Mouse (Mus musculus): ENCODE measurements around the gene Paxip1.

The Paxip1 gene

DNA sequence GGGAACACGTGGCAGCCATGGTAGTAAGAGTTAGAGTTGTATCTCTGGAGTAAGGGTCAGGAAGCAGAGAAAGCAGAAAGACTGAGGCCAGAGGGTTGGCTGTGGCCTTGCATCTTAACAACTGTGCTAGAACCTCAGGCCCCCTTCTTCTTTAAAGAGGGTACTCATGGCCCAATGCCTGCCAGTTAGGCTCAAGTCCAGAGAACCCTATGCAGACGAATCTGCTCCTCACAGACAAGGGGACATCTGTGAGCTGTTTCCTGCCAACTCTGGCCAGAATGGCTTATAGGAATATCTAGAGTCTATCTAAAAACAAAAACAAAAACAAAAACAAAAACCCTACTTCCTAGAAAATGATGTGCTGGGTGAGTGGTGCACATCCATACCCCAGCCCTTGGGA is 72.2 kb downstream of the Paxip1 start:
- DNase-seq, result no peak

DNA sequence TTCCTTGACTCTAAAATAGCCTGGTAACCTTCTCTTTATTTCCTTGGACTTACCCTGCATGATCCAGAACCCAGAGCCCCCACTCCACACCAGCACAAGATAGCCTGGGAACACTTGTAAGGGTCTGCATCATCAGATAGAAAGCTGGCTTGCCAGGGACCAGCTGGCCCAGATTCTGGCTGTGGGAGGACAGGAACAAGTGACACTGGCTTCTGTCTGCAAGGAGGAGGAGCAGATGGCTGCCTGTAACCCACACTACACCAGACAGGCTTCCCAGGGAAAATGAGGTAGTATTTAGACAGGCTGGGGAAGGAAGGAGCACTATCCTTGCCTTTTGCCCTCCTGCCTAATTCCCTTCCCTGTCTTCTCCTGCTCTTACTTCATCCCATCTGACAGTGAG is 74.2 kb downstream of the Paxip1 start:
- DNase-seq, result no peak

DNA sequence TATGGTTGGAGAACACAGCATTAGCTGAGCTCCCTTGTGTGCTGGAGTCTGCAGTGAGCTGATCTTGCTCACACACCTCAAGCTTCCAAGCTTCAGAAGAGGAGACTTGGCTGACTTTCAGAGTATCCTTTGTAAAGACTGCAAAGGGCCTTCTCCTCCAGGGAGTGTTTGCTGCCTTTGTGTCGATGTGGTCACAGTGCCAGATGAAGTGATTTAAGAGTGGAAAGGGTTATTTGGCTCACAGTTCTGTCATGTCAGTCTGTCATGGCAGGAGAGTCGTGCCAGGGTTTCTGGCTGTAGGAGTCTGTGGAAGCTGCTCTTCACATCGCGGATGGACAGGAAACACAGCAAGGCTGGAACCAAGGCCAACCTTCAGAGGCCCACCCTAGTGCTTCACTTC is 75.5 kb downstream of the Paxip1 start:
- no peak for DNase-seq

DNA sequence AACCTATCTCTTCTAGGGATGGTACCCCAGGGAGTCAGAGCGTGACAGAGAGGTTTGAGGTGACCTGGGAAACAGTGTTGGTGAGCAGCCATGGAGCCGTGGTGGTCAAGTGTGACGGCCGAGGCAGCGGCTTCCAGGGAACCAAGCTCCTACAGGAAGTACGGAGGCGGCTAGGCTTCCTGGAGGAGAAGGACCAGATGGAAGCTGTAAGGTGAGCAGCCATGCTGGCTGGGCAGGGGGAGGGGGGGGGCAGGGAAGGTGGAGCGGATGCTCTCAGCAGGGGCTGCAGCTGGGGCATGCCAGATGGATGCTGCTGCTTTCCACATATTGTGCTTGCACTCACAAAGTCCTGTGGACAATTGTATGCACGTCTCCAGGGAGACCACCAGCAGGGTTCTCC is 77.1 kb downstream of the Paxip1 start:
- DNase-seq, result no peak

DNA sequence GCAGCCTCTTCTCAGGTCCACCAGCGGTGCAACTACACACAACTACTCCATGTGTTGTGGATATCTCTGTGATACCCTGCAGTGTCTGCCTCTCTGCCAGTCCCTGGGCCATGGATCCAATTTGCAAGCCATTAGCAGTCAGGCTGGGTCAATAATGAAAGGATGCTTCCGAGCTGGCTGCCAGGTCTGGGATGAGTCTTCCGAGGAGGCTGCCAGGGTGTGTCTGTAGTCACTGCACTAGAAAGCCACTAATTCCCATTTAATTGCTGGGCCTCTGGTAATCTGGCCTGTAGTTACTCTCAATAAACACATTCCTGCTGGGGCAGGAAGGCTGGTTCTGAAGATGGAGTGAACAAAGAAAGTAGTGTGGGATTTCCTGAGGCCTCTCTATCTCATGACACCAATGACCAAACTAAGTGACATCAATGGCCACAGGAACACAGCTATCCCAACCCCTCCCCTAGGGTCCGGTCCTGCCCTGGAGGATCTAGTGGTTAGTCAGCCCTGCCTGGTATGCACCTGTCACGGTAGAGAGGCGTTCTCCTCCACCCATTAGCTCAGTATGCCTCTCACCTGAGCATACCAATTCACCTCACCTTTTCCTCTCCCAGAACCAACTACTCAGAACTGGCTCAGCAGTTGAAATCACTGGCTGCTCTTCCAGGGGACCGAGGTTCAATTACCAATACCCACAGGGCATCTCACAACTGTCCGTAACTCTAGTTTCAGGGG is 79.9 kb downstream of the Paxip1 start:
- DNase-seq, result no peak

DNA sequence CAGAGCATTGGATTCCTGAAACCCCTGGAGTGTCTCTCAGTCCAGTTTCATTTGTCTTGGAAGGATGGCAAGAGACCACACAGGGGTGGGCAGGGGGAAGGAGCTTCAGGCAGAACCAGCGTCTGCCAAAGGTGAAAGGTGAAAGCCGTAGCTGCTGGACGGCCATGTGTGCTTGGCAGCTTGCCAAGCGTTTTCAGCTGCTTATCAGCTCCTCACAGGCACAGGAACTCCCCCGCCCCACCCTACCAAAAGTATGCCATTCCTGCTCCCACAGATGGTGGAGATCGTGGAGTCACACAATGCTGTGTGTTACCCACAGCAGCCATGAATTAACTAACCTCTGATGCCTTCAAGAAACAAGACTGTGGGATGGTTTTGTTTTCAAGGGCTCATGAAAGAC is 83.3 kb downstream of the Paxip1 start:
- DNase-seq, result peak; percentile 32 to 69

DNA sequence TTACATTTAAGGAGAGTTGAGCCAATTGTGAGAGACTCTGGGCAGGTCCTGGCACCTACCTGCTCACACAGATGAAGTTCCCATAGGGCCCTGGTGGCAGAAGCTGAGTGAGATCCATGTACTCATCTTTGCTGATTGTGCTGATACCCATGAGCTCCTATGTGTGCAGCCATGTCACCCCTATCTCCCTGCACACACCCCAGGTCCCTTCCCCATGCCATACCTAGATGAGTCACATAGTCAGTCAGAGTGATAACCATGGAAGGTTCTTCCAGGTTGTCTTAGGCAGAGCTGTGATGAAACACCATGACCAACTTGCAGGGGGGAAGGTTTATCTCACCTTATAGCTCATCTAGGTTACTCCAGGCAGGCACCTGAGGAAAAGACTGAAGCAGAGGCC is 84.2 kb downstream of the Paxip1 start:
- DNase-seq, result no peak

DNA sequence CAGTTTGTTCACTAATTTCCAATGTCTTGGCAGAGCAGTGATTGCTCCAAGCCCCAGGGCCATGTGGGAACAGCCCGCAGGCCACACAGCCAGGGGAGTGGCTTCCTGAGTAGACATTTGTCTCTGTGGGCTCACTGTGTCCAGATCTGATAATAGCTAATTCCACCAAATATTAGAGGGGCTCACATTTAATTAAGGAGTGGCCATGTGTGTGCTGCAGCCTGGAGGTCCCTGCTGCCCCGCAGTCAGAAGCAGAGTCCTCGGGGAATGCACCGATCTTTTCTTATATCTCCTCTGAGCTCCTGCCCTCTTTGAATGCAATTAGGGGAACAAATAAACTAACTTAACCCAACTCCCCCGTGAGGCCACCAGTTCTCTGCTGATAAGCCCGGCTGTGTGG is 84.9 kb downstream of the Paxip1 start:
- no peak for DNase-seq

DNA sequence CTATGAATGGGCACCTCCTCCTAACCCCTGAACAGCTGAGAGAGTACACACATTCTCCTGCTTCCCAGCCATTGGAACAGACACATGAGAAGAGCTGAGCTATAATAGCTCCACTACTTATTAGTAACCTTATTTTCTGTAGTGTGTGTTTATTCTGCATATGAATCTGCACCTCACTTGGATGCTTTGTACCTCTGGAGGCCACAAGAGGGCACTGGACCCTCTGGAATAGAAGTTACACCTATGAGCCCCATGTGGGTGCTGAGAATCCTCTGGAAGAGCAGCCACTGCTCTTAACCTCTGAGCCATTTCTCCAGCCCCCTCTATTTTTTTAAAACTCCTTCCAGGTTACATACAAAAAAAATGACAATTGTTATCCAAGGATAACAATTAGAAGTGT is 86.5 kb downstream of the Paxip1 start:
- no peak for DNase-seq

DNA sequence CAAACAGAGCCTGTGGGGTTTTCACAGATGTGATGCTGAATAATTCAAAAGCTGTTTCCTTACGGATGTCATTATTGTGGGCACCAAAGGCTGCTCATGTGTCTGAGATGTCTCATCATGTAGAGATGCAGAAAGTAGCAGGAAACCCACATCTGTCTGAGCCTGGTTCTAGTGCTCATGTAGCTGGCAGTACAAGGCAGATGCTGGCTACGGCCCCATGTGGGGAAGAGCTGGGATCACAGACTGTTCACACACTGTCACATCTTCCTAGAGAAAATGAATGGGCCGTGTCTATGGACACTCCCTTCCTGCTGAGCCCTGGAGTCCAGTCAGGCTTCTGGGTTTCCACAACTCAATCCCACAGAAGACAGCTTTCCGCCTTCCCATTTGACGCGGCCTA is 89.0 kb downstream of the Paxip1 start:
- no peak for DNase-seq

All from lung, postnatal 4 days (tissue).